Mouse (Mus musculus) neural tube, embryonic 10.5 days (tissue): ENCODE data around the gene Clip4.

ENCODE experiments used
- DNase-seq: peaks from one replicate; pipeline ENCODE4 v3.0.0-alpha.2; 2017; ENCODE audit warnings: low spot score; ENCODE audit errors: extremely low spot score

Gene Clip4

DNA sequence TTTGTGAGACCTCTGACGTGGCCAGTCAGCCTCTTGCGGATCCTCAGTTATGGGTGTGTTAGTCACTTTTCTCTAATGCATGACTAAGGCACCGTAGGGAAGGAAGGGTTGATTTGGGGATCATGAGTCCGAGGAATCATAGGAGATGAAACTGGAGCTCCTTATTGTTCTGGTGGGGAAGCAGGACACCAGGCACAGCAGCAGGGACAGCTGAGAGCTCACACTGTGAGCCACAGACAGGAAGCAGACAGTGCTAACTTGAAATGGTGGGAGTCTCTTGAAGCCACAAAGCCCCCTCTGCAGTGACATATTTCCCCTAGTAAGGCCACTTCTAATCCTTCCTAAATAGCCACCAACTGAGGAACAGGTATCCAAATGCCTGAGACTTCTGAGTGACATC lies 22.8 kb downstream of the Clip4 start:
- DNase-seq: no peak

DNA sequence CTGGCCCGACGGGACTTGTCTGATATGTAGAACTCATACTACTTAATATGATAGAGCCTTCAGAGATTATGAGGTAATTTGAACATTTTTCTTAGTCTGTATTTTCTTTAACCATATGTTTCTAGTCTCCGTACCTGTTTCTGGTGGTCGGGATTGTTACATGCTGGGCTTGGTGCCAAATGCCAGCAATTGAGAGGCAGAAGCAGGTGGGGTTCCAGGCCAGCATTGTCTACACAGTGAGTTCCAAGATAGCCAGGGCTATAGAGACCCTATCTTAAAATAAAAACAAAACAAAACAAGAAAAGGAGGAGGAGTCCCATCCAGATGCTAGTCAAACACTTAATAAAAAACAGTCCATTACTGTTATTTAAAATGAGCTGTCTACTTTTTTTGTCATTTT lies 23.3 kb downstream of the Clip4 start:
- DNase-seq: no peak

DNA sequence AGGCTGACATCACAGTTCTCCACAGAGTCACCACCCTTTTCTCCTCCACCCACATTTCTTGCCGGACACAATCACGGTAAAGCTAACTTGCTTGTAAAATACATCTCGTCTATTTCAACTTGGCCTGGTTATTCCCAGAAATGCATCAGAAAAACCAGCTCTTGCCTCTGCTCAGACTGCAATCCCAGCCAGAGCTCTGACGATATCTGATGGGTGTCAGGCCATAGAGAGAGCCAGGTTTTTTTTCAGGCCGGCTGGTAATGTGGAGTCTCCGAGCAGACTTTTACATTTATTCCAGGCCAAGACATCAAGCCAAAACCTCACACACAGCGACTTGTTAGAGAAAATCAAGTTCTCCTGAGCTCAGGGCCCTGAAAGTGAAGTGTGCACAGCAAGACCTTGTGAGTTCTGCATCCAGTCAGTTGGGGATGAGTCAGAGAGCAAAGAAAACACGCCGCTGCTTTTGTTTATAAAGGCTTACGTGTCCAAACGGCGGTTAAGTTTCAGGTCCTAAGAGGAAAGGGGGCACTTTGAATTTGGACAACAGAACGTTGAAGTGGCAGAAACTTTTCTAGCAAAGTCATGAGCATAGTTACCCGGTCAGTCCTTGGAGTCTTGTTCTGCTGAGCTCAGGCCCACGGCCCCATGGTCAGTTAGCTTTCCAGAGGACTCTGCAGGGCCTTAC lies 27.4 kb downstream of the Clip4 start:
- DNase-seq: no peak

DNA sequence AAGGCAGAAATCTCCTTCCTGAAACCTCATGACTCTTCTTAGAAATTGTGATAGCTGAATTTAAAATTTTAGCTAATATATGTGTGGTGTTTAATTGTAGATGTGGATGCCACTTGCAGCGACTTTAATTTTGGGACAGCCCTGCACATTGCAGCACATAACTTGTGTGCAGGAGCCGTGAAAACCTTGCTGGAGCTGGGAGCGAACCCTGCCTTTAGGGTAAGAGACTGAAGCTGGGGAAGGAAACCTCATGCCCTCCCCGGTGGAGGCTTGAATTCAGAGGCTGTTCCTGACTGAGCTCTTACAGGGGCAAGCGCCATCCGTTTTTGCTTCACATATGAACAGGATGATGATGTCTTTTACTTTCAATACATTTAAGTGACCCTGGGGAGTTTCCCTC lies 35.2 kb downstream of the Clip4 start:
- no peak for DNase-seq

DNA sequence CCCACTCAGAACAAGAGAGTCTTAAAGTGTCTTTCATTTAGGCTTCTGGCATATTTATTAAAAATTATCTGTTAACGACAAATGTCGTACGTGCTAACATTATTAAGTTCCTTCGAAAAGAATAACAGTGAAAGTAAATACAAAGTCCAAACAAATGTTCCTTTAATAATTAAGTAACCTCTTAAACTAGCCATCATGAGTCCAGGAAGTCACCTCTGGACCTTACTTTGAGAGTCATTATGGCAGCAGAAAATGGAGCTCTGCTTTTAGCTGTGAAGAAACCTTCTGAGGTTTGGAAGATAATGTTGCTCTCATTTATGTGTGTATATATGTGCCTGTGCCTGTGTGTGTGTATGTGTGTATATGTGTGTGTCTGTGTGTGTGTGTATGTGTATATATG lies 35.6 kb downstream of the Clip4 start:
- no peak for DNase-seq

DNA sequence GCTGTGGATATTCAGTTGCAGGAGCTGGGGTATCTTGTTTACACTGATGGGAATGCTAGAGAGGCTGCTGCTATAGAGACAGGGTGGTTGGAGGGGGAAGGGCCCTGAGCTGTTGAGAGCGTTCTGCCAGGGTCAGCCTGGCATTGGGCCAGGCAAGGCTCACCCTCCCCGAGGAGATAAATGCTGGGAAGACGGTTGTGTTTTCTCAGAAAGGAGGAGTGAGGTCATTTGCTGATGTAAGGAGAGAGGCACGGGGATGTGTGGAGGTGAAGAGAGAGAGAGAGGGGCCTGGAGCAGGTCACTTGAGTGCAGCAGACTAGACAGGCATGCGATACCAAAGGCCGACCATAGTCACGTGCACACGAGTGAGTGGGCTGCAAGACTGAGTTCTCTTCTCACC lies 42.8 kb downstream of the Clip4 start:
- DNase-seq: no peak

DNA sequence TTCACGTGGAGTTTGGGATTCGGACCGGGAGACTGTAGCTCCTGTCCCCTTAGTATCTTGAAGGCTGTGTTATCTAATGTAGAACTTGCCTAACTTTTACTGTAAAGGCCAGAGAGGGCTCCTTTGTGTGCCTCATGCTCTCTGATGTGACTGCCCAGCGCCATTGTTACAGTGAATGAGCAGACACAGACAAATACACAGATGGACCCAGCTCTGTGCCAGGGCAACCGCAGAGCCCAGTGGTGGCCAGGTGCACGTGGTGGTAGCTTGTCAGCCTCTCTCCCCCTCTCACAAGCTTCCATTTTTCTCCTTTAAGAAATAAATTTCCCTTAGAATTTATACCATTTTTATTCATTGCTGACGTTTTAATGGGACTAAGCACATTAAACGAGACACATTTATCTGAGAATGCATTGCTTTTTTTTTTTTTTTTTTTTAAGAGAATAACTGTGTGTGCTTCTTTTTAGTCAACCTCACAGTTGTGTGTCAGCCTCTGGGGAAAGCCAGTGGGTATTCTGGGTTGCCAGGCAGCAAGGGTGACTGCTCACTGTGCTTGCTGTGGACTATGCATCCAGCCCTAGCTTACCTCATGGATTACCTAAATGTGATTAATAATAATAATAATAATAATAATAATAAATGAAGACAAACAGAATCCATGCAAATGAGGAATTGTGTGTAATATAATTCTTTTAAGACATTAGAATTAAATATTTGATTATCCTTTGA lies 48.0 kb downstream of the Clip4 start:
- no peak for DNase-seq

DNA sequence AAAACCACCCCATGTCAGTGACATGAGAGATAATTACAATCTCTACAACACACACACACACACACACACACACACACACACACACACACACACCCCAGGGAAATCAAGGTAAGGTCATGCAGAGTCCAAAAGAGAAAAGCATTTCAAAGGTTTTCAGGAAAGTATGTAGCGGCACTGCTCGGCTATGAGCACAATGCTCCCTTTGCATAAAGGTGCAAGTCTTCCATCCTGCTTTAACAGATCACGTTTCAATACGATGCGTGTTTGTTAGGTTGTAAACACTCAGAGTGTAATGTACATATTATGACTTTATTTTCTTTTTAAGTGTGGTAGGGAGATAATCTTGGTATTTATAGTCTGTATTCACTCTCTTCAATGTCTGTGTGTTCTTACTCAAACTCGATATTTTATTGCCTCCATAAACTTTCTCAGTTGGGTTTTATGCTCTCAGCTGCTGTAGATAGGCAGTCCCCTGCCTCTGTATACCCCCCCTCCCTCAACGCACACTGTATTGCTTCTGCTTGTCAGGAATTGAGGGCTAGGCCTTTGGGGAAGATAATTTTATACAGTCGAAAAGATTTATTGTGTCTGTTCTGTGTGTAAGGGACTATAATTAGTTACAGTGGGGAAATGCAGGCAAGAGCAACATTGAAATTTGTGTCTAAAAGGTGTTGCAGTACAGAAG lies 55.5 kb downstream of the Clip4 start:
- no peak for DNase-seq

DNA sequence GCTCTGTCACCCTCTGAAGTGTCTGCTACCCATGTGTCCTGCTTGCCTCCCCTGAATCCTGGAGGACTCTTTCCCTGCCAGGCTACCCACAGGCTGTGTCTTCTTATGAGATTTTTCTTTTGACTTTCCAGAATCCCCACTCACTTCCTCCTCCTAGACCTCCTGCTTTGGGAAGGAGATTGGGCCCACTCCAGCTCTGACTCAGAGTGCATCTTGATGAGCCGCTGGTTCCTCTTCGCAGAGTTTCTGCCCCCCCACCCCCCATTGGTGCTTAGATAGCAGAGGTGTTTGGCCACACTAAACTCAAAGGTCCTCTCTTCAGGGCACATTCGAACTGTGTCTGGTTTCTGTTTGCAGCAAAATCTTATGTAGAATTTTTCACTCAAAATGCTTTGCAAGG lies 58.3 kb downstream of the Clip4 start:
- DNase-seq: no peak

DNA sequence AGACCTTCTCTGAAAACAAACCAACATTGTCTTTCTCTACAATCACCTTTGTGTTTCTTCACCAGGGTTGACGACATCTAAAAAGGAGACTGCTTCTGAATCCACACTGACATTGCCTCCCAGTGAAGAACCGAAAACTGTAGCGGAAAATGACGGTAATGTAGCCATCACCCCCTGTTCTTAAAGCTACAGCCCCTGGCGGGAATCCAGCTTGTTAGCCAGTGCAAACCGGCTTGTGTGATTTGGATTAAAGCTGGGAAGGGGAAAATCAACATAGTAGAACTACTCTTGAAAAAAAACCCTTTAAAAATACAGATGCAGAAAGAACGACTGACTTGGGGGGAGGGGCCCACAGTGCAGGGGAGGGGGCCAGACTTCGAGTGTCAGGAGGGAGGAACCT lies 59.4 kb downstream of the Clip4 start:
- DNase-seq: no peak

DNA sequence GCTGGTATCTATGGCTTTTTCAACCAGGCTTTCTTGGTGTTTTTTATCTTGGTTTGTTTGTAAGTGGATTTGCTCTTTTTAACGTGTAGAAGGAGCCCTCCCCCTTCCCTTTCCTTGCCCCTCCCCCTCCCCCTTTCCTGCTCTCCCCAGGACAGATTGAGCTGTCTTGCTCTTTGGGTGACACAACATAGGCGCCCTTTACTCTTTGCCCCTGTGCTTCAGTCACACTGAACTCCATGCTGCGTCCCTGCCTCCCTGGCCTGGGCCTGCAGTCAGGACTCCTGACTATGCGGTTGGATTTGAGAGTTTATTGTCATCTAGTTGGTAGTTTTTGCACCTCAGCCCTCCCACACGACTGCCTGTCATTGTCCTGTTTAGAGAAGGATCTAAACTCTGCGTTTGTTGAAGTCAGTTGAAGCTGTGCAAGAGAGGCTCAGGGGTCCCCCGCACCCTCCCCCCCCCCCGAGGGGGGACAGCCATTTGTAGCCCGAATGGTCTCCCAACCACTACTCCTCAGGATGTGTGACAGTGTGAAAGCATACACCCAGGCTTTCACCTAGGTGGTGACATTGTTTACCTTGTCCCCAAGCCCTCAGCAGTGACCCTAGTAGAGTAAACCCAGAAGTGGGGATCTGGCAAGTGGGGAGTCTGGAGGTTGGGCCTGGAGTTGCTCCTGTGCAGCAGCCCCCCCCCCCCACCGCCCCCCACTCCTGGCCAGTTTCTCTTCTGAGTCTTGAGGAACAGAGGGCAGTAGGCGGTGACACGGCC lies 60.6 kb downstream of the Clip4 start:
- no peak for DNase-seq

DNA sequence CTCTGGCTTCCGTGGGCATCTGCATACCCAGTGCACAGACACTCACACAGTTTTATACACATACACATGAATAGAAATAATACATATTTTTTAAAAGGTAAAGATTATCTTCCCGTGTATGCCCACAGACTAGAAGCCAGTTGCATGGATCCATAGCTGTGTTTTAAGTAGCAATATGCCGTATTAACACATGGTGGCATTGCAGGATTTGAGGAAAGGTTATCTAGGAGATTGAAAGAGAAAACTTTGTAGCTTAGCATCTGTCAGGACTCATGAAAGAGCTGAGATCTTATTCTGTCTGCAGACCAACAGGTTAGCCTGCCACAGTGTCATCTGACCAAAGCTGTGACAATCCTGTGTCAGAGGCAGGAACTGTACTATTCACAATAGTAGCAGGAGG lies 63.7 kb downstream of the Clip4 start:
- no peak for DNase-seq

DNA sequence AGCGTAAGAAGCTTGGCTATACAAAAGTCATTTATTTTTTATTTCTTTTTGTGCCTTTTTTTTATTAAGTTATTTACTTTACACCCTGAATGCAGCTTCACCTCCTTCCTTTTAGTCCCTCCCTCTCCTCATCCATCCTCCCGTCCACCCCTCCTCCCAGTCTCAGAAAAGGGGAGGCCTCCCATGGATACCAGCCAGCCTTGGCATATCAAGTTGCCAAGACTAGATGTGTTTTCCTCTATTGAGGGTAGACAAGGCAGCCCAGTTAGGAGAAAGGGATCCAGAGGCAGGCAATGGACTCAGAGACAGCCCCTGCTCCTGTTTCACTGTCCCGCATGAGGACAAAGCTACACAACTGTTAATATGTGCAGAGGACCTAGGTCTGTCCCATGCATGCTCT lies 93.9 kb downstream of the Clip4 start:
- no peak for DNase-seq

DNA sequence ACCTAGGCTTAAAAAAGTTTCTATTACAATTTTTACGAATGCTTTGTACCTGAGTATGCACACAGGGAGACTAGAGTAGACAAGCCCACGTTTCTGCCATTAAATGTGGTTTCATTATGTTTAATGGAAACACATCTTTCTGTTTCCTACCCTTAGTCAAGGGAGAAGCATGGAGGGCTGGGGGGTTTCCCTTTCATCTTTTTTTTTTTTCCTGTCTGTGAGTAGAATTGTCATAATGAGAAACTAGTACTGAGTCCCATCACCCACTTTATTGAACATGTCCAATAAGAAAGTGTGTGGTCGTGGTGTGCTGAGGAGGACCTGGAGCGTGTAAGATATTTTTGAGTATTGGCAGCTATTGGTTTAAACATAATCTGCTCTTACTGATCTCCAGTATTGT lies 94.6 kb downstream of the Clip4 start:
- DNase-seq: no peak

DNA sequence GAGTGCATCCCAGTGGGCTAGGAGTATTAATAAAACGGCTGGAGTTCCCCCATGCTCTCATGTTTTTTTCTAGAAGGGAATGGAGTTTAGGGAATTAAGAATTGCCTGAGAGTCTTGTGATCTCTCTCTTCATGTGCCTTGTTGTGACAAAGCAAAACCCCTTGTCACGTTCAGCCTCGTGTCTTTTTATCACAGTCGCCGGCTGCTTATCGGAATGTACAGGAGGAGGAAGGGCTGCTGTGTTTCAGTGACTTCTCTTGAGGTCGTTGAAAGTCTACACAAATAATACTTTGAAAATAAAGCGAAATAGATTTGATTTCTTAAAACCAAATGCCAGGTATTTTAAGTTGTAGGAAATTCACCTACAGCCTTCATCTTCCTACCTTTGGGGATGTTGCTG lies 95.8 kb downstream of the Clip4 start:
- DNase-seq: no peak

DNA sequence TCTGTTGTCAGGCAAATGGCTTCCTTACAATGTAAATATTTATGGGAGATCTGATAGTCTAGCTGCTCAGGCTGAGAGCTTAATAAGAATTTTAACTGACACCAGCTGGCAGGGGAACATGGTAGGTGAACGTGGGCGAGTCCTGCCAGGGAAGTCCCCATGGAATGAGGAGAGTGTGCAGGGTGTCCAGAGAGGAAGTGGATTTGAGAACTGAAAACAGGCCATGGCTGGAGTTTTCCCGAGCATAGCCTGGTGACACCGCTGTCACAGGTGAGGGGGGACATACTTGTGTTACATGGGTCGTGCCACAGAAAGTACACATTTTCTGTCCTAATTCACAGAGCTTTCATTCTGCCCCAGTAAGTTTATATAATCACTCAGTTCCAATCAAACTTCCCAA lies 97.2 kb downstream of the Clip4 start:
- DNase-seq: no peak

DNA sequence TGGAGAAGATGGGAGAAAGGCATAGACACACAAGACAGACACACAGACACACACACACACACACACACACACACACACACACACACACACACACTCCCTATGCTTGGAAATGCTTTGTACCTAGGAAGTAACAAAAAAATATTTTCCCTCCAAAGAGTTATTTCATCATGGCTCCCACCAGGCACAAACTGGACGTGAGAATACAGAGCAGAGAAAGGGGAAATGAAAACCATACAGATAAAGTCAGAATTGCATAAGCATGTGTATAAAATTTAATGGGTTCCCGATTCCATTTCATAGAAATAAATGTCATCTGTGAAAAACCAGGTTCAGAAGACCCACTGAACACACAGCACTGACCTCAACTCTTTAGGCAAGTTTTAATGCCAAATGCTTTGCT lies 99.6 kb downstream of the Clip4 start:
- DNase-seq: no peak

DNA sequence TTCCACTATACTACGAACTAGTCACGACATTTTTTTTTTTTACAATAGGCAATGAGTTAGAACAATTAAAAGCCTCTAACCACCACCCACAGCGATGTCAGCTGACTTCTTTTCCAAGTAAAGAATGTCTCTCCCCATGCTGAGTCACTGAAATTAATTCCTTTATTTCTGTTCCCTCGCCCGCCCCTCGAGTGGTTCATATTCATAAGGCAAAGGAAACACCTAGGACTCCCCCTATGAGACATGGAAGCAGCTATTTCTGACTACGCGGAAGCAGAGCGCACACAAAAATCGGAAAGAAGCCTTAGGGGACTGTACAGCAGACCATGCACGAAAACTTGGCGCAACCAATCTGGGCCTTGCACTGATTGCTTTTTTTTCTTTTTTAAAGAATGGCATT lies 100.6 kb downstream of the Clip4 start:
- DNase-seq: no peak

DNA sequence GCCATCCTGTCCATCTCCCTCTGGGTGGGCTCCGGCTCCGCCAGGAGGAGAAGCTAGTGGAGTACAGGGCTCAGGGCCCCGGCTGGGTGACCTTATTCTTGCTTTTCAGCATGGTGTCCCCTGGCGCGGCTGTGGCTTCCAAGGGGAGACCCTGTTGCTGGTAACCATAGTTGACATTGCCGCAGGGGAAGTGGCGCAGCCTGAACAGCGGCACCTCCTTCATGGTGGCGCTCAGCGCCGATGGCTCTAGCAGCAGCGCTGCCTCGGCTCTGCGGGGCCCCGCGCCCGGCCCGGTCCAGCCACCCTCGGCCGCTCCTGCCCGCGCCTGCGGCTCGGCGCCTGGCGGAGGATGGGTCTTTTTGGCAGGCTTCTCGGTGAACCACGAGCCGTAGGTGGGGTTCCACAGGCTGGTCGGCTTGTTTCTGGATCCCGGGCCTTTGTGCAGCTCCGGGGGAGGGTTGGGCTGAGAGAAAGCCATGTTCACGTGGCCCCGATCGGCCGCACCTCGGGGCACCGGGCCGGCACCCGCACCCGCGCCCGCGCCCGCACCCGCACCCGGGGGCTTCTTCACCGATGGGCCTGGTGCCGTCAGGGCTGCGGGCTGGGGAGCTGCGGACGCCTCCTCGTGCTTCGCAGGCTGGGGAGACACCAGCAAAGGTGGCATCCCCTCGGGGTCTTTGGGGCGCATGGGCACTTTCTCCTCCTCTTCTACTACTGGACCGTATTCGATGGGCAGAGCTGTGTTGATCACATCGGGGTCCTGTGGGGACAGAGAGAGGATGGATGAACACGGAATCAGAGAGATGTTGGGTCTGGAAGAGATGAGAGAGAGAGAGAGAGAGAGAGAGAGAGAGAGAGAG lies 101.3 kb downstream of the Clip4 start:
- DNase-seq: peak; percentile 76

DNA sequence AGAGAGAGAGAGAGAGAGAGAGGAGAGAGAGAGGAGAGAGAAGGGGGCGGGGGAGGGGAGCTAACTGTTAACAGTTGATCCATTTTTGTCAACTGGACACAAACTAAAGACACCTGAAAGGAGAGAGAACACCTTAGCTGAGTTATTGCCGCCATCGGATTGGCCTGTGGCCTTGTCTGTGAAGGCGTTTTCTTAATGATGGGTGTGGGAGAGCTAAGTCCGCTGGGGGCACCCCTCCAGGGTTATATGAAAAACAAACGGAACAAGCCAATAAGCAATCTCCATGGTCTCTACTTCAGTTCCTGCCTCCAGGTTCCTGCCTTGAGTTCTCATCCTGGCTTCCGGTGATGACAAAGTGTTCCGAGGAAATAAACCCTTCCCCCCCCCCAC lies 102.0 kb downstream of the Clip4 start:
- DNase-seq: no peak

DNA sequence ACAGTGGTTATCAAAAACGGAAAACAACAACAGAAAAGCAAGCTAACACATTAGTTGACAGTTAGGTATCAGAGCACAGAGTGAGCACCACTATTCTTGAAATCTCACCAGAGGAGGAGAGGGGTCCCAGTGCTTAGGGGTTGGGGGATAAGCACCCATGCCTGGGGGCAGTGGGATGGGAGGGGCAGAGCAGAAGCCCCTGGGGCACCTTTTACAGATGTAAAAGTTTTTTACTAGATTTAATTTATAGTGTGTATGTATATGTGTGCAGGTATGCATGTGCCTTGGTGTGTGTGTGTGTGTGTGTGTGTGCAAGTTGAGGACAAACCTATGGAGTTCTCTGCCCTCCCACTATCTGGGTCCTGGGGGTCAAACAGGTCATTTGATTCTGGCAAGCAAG lies 102.4 kb downstream of the Clip4 start:
- no peak for DNase-seq
